Mouse (Mus musculus) yolk sac, embryonic 10.5 days (tissue): ENCODE data around the gene Cadm3.

ENCODE experiments used
- DNase-seq: peaks from one replicate; pipeline ENCODE4 v3.0.0-alpha.2; 2017; ENCODE audit warnings: low spot score

Gene Cadm3

DNA sequence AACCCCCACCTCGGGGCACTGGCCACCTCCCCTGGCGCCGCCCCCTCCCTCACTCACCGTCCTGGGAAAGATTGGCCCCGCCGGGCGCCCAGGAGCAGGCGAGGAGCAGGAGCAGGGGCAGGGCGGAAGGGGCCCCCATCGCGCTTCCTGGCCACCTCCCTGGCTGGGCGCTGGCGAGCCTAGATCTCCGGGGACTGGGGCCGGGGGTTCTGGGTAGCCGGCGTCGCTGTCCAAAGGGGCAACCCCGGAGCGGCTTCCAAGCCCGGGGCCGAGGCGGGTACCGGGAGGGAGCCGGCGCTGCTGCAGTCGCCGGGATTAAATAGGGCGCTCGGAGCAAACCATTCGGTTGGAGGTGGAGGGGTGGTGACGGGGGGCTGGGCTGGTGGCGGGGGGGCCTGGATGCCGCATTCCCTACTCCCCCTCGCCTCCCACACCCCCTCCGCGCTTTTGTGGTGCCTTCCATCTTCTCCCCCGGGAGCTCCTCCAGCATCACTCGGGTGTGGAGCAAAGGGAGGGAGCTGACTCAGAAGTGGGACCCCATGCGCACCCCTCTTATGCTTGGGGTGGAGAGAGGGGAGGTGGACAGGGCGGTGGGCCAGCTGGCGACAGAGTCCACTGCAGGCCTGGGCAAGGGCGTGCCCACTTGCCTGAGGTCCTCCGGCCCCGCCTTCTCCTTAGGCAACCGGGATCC lies at the start of gene Cadm3:
Gene Cadm3 (minus strand): TSS at position 340 of the 691 bp plus-strand sequence.
- DNase-seq, result peak; percentile 17

DNA sequence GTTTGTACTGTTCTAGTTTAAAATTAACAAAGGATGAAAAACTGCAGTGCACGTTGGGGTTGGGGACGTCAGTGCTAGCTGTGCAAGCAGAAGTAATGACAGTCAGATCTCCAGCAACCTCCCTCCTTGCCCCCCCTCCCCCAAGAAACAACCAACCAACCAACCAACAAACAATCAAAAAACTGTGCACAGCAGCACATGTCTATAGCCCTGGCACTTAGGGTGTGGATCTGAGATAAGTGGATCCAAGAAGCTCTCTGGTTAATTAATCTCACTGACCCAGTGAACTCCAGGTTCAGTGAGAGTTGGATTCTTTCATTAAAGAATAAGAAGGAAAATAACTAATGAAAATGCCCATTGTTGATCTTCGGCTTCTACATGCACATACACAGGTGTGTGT lies 47.1 kb upstream of the Cadm3 start:
- no peak for DNase-seq

DNA sequence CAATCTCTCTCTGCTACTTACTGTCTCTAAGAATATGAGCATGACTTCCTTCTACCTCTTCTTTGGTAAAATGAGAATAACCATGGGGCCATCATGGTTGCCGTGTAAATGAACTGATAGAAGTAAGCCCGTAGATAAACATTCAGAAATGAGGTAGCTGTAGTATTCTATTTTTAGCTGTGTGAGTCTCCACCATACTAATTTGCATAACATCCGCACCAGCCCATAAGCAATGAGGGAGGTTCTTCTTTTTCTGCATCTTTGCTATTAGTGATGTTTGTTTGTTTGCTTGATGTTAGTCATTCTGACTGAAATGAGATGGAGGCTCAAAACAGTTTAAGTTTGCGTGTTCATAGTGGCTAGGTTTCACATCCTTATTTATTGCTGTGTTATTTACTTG lies 44.4 kb upstream of the Cadm3 start:
- DNase-seq, result no peak

DNA sequence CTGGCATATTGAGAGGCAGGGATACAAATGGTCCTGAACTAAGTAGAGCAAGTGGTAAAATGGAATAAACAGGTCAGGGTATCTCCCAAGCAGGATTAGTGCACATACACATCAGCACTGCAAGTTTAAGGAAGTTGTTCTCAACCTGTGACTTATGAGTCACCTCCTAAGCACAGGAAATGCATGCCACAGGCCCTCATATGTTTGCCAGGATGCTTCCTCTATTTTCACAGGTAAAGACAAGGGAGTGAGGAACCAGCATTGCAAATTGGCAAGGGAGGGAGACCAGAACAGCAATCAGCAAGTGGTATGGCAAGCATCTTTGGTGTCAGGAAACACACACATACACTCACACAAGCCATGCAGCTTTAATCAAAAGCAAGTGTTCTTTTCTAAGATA lies 41.6 kb upstream of the Cadm3 start:
- no peak for DNase-seq

DNA sequence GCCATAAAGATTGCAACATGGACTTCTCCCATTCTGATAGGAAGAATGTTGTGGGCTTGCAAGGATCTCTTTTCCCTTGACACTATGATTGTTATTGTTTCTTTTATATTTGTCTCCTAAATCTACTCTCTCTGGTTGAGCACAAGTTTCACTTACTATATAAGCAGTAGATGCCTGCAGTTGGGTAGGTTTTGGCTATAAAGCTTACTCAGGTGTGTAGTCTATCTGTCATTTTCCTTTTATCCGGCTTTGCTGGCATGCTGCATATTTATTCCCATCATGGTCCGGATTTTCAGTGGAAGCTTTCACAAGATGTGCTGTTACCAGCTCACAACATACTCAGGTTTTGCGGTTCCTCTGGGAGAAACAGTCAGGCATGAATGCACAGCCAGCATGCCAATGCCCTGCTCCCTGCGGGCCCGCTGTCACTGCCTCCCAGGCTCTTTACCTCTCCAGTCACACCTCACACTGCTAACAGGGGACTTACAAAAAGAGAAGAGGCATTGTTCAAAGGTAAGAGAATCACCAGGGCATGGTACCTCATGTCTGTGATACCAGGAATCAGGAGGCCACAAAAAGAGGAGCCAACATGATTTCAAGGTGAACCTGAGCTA lies 37.3 kb upstream of the Cadm3 start:
- no peak for DNase-seq

DNA sequence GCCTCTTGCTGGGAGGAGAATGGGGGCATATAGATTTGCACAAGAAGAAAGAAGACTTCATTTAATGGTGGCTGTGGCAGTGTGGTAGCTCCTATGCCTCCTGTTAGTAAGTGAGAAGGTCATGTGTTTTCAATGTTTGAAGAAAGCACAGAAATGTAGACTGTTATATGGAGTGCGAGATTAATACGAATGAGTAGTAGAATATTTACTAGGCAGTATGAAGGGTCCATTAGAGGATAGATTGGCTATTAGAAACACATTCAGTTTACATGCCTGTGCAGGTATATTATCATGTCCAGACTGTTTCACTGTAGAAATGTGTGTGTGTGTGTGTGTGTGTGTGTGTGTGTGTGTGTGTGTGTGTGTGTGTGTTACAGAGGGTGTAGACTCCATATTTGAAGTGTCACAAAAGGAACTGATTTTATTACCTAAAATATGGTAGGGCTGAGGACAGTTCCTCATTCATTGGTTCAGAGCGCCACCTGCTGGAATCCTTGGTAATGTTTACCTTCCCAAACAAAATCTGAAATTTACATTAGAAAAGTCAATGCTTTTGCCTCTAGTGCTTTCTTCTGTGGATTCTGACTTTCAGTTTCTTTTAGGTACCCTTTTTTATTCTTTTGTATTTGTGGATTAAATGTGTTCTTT lies 31.0 kb upstream of the Cadm3 start:
- no peak for DNase-seq

DNA sequence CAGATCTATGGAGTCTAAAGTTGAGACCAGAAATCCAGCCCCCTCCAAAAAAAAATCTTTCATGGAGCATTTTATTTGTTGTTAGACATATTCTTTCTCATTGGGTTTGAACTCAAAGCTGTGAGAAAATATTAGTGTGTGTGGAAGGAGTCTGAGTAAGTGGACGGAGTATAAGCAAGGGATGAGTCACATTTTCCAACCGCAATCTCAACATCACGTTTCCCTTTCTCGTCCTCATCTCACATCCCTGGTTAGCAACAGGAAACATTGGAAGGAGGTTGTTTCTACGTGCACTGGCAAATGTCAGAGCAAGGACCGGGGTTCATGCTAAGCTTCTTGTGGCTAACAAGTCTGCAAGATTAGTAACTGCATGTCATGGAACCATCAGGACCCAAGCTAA lies 24.3 kb upstream of the Cadm3 start:
- DNase-seq, result no peak

DNA sequence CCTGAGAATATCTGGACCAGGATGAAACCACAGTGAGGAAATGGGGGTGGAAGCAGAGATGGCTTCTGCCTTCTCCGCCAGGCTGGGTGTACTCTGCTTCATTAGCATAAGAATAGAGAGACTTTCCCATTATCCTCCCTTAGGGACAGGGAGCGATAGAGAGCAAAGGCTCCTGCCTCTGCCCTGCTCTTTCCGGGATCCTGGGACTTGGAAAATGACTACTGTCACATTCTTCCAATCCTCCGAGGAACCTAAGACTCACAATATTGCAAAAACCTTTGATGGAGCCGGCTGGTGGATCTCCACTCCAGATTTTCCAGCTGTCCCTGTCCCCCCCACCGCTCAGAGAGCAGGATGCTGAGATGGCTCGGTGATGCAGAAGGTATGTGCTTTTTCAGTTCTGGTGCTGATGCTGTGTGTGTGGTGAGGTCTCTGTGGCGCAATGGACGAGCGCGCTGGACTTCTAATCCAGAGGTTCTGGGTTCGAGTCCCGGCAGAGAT lies 22.5 kb upstream of the Cadm3 start:
- peak; percentile 25 for DNase-seq

DNA sequence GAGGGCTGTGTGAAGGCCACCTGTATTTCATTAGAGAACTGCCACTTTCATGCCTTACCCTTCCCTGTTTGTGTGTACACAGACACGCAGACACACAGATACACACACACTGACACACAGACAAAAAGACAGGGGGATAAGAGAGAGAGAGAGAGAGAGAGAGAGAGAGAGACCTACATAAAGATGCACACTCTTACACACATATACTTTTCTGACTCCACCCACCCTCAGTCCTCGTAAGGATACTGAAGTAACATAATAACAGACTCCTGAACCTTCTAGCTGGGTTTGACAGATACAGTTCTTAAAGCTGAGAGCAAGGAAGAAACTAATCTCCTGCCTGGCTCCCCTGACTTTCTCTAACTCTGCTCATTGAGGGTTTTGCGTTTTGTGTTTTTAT lies 21.9 kb upstream of the Cadm3 start:
- DNase-seq, result no peak

DNA sequence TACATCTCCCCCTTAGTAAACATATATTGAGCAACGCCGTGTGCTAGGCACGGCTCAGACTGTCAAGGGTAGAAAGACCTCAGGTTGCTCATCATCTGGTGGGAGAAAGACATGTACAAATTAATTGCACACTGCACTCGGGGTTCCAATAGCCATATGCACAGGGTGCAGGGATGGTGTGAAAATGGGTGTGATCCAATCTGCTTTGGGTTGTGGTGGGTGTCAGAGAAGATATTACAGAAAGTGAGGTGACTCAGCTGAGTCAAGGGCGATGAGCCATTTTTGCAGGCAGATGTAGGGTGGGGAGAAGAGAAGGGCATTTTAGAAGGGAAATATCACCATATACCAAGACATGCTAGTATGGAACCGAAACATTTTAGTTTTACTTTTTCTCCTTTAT lies 13.9 kb upstream of the Cadm3 start:
- DNase-seq, result no peak

DNA sequence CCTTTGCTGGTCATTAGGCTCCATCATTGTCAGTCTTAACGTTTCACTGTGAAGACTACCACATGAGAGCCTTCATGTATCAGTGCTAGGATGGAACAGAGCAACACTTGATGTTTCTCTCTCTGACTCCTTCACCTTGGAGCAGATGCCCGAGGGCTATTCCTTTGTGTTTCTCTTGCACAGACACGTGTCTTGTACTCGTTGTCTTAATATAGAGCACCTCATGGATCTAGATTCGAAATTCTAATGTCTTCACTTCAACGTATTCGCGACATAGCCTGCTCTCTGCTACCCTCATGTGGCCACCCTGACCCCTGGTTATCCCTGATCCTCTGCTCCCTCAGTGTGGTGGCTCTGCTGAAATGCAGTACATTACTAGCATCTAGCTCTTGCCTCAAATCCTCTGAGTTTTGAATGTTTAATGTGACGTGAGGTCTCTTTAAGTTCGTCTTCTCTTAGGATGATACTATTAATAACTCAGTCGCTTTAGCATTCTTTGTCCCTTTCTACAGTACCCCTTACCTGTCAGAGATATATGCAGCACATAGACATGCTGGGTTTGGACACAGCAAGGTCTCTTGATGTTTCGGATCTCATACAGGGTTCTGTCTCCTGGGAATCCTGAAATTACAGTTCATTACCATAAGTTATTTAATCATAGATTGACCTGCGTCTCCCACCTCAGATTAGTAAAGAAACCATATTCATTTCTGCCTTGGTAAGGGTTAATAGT lies 10.1 kb upstream of the Cadm3 start:
- DNase-seq, result no peak

DNA sequence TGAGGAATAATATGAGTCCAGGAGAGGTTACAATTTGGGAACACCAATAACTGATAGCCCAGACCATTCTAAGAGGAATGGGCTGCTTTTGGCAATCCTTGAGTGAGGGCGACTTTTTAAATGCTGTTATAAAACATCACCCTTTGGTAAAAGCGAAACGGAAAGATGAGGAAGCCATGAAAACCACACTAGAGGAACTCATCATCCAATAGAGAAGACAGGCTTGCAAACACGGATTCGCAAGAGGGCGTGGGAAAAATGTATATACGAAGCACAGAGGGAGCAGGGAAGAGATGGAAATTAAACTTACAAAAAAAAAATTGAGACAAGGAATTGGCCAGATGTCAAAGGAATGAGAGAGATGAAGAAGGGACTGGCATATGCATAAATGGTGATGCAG lies 6.5 kb upstream of the Cadm3 start:
- no peak for DNase-seq

DNA sequence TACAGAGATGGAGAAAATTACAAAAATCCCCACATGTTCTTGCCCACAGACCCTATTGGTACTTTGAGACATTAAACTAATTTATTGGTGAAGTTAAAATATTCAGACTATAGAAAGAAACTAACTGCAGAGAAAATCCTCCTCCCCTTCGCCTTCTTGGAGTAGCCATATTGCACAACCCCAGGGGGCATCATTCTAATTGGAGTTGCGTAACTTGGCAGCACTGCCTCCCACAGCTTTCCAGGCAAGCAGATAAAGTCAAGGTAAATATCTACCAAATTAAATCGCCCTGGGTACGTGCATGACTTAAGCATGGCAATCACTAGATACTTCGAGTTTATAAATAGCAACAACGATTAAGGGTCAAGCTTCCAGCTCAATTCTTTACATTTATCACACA lies 4.1 kb upstream of the Cadm3 start:
- no peak for DNase-seq

DNA sequence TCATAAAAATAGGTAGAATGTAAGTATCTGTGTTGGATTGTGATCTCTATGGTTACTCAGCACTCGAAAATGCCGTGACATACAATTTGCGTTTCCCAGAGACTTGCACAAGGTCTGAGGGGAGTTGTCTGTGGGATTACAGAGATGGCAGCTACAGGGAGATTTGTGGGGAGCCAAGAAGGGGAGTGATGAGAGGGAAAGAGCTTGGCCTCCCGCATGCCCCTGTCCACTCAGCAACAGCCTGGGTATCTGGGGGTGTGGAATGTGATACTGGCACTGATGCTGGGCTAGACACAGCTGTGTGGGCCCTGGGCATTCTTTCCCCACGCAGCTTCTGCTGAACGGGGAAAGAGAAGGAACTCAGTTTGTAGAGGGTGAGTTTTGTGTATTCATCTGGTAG lies 3.0 kb upstream of the Cadm3 start:
- DNase-seq, result no peak

DNA sequence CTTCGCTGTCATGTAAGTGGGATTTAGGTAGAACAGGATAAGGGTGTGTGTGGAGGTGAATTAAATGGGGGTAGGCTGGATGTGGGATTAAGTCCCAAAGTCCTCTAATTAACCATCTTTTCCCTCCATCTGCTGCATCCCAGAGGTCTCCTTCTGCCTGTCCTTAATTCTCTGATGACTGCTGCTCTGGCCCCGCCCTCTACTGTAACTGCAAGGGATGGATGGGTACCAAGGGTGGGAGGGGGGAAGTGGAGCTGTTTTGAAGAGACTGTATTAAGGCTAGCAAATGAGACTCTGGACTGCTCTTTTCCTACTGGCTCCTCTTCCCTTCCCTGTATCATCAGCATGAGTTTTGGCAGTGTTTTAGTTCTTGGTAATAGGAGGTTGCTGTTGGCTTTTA lies 2.1 kb upstream of the Cadm3 start:
- no peak for DNase-seq

DNA sequence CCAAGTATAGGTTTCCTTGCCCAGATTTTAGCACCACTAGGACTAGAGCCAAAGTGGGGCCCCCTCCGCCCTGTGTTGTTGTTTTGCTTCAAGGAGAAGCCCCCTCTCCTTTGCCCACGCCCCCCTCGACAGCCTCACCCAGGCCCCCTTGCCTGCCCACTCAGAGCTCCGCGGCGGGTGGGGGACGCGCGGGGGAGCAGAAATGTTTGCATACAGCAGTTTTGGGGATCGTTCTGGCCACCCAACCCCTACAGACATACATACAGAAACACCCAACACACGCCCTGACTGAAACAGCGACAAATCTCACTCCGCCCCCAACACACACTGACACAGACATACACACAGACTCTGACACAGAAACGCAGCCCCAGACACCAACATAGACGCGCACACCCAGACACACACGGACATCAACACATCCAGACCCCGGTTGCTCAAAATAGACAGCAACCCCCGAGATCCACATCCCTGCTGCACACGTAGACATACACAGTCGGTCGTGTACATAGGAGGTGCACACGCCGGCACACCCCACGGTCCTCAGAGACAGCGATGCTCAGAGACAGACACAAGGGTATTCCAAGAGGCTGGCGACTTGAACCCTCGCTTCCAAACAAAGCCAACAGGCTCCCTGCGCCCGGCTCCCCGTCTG lies 667 bp downstream of the Cadm3 start:
- DNase-seq, result no peak

DNA sequence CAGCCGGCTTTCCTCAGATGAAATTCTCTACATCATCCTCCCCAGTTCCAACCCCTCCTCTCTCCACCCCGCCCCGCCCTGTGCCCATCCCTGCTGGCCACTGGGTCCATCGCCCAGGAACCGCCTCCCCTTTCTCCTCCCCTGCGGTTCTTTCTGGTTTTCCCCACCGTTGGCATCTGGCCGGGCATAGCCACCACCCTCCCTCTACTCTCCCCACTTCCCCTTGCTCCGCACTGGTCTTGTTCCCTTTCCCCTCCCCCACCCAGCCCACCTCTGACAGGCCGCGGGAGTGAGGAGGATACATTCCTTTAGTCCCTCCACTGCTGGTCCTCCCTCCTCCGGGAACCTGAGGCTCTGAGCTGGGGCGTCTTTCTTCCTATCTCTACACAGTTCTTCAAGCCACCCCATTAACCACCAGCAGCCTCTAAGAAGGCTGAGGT lies 1.5 kb downstream of the Cadm3 start:
- DNase-seq, result no peak

DNA sequence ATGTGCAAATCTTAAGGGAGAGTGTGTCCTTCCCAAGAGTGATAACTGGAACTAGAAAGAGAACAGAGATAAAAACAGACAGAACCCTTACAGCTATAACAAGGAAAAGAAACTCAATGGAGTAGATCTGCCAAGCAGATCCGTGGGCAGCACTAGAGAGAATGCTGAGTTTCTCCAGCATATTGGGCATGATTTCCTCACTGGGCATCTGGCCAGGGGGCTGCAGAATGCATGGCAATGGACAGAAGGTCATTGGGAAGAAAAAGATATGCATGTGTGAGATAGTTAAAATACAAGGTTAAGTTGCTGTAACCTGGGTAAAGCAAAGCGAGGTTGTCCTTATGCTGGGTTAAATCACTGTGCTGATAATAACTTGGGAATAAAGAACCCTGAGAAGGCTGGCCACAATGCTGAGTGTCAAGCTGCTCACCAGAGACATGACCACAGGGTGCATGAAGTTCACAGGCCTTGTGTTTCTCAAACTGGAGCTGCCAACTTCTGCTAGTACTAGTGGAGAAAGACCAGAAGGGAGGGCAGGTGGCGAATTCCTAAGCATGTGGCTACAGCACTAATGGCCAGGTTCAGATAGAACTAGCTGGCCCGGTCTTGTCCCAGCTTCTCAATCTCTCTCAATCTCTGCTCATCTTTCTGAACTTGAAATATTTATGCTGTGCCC lies 3.2 kb downstream of the Cadm3 start:
- DNase-seq, result no peak

DNA sequence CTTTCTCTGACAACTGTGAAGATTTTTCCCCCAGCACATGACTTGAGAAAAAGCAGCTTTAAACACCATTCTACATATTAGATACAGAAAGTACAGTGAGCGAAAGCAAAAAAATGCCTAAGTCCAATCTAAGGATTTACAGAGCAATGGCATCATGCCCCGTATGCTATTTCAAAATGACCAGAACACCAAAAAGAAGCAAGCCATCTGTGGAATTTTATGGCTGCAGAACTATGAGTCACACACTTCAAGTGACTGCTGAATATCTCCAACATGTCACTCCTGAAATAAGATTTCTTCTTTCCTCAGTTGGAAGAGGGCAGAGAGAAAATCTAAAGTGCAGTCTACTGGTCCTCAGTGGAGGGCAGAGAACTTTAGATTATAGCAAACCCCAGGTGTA lies 4.1 kb downstream of the Cadm3 start:
- DNase-seq, result no peak

DNA sequence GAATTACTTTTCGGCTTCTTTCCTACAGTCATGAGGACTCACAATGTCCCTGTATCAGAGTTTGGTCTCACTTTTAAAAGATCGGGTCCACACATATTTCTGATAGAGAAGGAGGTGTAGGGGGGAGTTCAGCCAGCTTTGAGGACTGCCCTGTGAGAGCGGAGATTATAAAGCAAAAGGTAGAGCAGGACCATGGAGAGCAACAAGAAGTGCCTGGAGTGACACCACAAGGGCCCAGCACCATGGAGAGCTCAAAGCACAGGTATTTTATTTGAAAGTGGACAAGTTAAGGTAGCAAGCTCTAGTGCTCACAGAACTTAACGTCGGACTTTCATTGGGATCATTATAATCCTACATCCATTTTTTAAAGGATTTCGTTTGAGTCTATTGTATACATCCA lies 5.8 kb downstream of the Cadm3 start:
- DNase-seq, result peak; percentile 59

DNA sequence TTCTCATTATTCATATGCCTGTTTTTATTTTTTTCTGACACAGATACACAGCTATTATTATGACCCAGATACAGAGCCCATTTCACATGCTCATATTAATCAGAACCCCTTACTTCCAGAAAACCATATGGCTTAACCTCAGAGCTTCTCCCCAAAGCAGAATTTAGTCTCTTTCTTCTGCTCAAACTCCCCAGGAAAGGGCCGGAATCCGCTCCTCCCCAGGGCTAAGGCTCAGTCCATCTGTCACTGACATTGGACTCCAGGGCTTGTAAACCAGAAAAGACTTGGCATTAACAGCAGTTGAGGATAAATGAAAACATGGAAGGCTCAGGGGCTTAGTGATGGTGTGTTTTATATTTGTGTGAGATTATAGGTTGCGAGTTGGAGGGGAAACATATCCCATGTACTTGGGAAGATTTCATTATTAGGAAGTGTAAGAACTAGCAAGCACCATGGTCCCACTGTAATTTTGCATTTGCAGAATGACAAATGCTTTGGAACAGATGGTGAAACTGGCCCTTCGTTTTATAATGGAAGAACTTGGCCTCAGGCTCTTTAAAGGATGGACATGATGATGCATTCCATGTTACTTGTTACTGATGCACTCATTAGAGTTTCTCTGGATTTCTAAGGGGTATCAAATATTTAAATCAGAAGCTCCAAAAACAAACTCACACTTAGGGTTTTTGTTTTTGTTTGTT lies 7.8 kb downstream of the Cadm3 start:
- no peak for DNase-seq
